Mouse (Mus musculus) bone marrow, adult 2 months (tissue): Measurements from ENCODE around the gene Agxt.

Experiments used
- CTCF ChIP-seq: fragments of 200-500 bp; IDR thresholded peaks from 2 replicates; pipeline ENCODE4 v1.5.1; 2011; ENCODE audit warnings: low read length, control low read depth; ENCODE audit not compliant: control insufficient read depth, insufficient read depth
- POLR2A ChIP-seq: fragments of 200-500 bp; IDR thresholded peaks from 2 replicates; pipeline ENCODE4 v1.6.1; 2011; ENCODE audit warnings: low read depth, mild to moderate bottlenecking, control low read depth, low read length, borderline replicate concordance; ENCODE audit not compliant: control insufficient read depth

DNA sequence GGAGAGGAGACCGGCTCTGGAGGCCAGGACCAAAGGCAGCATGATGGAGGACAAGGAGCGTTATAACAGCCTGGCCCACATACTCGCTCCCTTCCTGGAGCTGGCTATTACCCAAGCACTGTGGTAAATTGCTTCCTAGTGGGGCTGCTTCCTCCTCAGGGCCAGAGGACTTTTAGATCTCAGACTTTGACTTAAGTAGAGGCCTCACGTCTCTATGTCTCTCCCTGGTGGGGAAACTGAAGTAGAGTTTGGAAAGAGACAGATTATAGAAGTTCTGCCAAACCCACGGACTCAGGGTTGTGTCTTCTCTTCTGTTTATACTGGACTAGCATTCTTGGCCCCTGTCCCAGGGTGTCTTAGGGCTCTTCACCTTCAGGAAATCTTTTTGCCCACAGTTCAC is 9.8 kb upstream of the Agxt start:
- TF ChIP-seq POLR2A (no peak), CTCF (no peak)
